Mouse (Mus musculus) limb, embryonic 11.5 days (tissue): ENCODE measurements at regions not wholly inside any gene's neighbourhood (a gene's known extent, or its start where the extent isn't known, plus 50 kb on each side); places are given as distances from the start of the nearest gene placed in this dataset.

ENCODE experiments used
- ATAC-seq: fragments of 200-750 bp; cut with Nextera tagmentation; 2 replicates; pipeline ENCODE4 v1.8.0; 2017; ENCODE audit warnings: low read depth; ENCODE audit not compliant: insufficient number of reproducible peaks, low FRiP score, low TSS enrichment
- DNase-seq: peaks from one replicate; pipeline ENCODE4 v3.0.0-alpha.2; 2015; ENCODE audit warnings: low spot score
- H3K27ac ChIP-seq: fragments of 300-500 bp; sonication (generic); replicated peaks from 2 replicates; pipeline ENCODE4 v1.5.1; 2014; ENCODE audit warnings: low read depth, mild to moderate bottlenecking, low read length
- H3K27me3 ChIP-seq: fragments of 300-500 bp; sonication (generic); 2 replicates; pipeline ENCODE4 v1.6.1; 2014; ENCODE audit warnings: mild to moderate bottlenecking, low read length, mixed read lengths; ENCODE audit not compliant: control insufficient read depth, insufficient read depth
- H3K36me3 ChIP-seq: fragments of 300-500 bp; sonication (generic); 2 replicates; pipeline ENCODE4 v1.6.1; 2014; ENCODE audit warnings: mild to moderate bottlenecking, low read length, moderate library complexity, mixed read lengths; ENCODE audit not compliant: control insufficient read depth, insufficient read depth
- H3K4me1 ChIP-seq: fragments of 300-500 bp; sonication (generic); 2 replicates; pipeline ENCODE4 v1.6.1; 2014; ENCODE audit warnings: low read length, mixed read lengths; ENCODE audit not compliant: control insufficient read depth, insufficient read depth
- H3K4me2 ChIP-seq: fragments of 300-500 bp; sonication (generic); 2 replicates; pipeline ENCODE4 v1.6.1; 2014; ENCODE audit warnings: low read depth, mild to moderate bottlenecking, moderate library complexity; ENCODE audit not compliant: severe bottlenecking
- H3K4me3 ChIP-seq: fragments of 300-500 bp; sonication (generic); 2 replicates; pipeline ENCODE4 v1.5.1; 2014; ENCODE audit warnings: low read depth, low read length
- H3K9ac ChIP-seq: fragments of 300-500 bp; sonication (generic); 2 replicates; pipeline ENCODE4 v1.6.1; 2014; ENCODE audit warnings: mild to moderate bottlenecking, low read length
- H3K9me3 ChIP-seq: fragments of 300-500 bp; sonication (generic); 2 replicates; pipeline ENCODE4 v1.6.1; 2016; ENCODE audit warnings: low read length; ENCODE audit not compliant: control insufficient read depth
- WGBS: fragments of 180-500 bp; shearing (Covaris S2); extraction: QIAGEN DNeasy Blood & Tissue Kit; methylation state at CpG from one replicate; pipeline ENCODE4 v1.1.7; 2014; 5-methylcytosine and 5-hydroxymethylcytosine counted together

DNA sequence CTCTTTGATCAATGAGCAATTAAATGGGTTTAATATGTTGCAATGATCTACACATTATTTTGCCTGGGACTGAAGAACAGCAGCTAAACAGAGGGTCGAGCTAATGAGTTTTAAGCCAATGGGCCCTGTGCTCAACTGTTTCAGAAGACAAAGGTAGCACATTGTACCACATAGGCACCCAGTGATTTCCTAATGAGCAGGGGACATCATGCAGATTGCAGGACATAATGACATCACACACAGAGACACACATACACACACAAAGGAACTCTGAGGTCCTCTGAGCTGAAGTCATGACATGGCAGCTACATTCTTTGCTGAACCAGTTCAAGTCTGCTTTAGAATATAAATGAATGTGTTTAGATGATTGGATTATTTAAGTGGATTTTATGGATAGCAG, 71.9 kb downstream of the Zfp330 start:
- ATAC-seq (no peak), DNase-seq (no peak)
- no peaks in the 10 kb centered on the region for H3K4me1 ChIP-seq
- H3K9ac ChIP-seq = no peak overlapping the region
- 67% methylated on average over 1 of the region's 1 CpGs for WGBS
- H3K27ac ChIP-seq = no peak overlapping the region
- no peak overlapping the region for H3K4me3 ChIP-seq
- no peak overlapping the region for H3K4me2 ChIP-seq
- H3K36me3 ChIP-seq = no peaks in the 10 kb centered on the region
- H3K9me3 ChIP-seq = no peaks in the 10 kb centered on the region
- H3K27me3 ChIP-seq = no peaks in the 10 kb centered on the region

DNA sequence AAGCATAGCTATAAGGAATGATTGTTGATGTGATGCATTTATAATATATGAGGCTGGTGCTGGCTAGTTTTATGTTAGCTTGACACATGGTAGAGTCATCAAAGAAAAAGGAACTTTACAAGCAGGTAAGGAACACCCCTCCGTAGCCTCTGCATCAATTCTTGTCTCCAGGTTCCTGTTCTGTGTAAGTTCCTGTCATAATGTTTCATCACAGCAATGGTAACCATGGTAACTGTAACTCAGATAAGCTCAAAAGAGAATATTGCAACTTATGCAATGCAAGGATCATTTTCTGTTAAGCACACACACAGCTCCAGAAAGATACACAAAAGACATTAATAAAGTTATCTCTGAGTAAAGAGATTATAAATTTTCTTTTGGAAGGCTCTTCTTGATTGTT, 73.5 kb downstream of the Zfp330 start:
- DNase-seq (no peak), ATAC-seq (no peak)
- 82% methylated on average over 1 of the region's 1 CpGs for WGBS
- Histone ChIP-seq H3K27ac (no peak overlapping the region), H3K27me3 (no peaks in the 10 kb centered on the region), H3K4me3 (no peak overlapping the region), H3K4me1 (no peaks in the 10 kb centered on the region), H3K36me3 (no peaks in the 10 kb centered on the region), H3K9ac (no peak overlapping the region), H3K4me2 (no peak overlapping the region), H3K9me3 (no peaks in the 10 kb centered on the region)

GRCm38 (mm10) chr8:82699221-82699620, 74.7 kb downstream of the Zfp330 start:
- 64% methylated on average over 2 of the region's 2 CpGs for WGBS
- no peaks in the 10 kb centered on the region for H3K36me3 ChIP-seq
- H3K27me3 ChIP-seq = no peaks in the 10 kb centered on the region
- H3K4me1 ChIP-seq = no peaks in the 10 kb centered on the region
- no peak for DNase-seq
- H3K4me3 ChIP-seq = no peak overlapping the region
- H3K9ac ChIP-seq = no peak overlapping the region
- no peaks in the 10 kb centered on the region for H3K9me3 ChIP-seq
- H3K4me2 ChIP-seq = no peak overlapping the region
- ATAC-seq = no peak
- no peak overlapping the region for H3K27ac ChIP-seq

DNA sequence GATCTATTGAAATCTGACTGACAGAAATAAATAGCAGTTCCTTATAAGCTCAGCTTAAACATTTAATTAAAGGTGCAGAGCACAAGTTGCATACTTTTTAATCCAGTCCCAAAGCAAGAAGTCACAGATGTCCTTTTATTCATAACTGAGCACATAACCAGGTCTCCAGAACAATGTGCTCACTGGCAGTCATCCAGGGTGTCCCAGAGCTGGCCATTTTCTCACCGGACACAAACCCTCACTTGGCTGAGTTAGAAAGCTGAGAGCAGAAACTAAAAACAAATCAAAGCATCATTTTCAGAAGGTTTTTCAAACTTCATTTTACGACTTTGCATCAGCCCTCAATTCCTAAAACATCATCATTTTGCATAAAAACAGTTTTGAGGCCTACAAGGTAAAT, 75.9 kb downstream of the Zfp330 start:
- Histone ChIP-seq H3K4me2 (no peak overlapping the region), H3K4me3 (no peak overlapping the region), H3K27me3 (no peaks in the 10 kb centered on the region), H3K36me3 (no peaks in the 10 kb centered on the region), H3K4me1 (no peaks in the 10 kb centered on the region), H3K27ac (no peak overlapping the region), H3K9me3 (no peaks in the 10 kb centered on the region), H3K9ac (no peak overlapping the region)
- DNase-seq (no peak), ATAC-seq (no peak)
- WGBS = 83% methylated on average over 2 of the region's 2 CpGs

- no peaks in the 10 kb centered on the region for H3K27me3 ChIP-seq
These were observed 80.9 kb downstream of the Zfp330 start for GRCm38 (mm10) chr8:82693086-82693485.

DNA sequence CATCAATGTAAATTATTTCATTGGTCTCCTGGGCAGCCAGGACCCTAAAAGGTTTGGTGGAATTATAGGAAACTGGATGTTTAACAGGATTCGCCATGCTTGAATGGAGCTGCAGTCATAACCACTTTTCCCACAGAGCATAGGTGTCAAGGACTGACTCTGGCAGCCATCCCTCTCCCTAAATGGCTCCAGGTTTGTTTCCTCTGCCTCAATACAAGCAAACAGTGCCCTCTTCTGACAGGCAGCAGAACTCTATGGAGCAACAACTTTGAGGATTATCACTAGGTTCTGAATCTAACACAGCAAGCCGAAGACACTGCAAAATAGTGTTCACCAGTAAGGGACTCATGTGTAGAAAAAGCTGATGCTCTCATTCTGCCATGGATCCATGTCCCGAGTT, 84.6 kb downstream of the Zfp330 start:
- H3K4me1 ChIP-seq = 0 out of 2 replicates have a peak, but pooled peaks cover 2% of the 10 kb centered on the region
- WGBS = 64% methylated on average over 3 of the region's 3 CpGs
- no peaks in the 10 kb centered on the region for H3K36me3 ChIP-seq
- ATAC-seq = no peak; the same call in 1 of the 2 replicates
- no peak overlapping the region for H3K9ac ChIP-seq
- no peak overlapping the region for H3K4me3 ChIP-seq
- no peak overlapping the region for H3K4me2 ChIP-seq
- H3K27me3 ChIP-seq = no peaks in the 10 kb centered on the region
- DNase-seq = peak; percentile 51
- no peaks in the 10 kb centered on the region for H3K9me3 ChIP-seq
- no peak overlapping the region for H3K27ac ChIP-seq

More at GRCm38 (mm10) chr8:82693086-82693485, 80.9 kb downstream of the Zfp330 start:
- Histone ChIP-seq H3K4me2 (no peak overlapping the region), H3K9ac (no peak overlapping the region), H3K36me3 (no peaks in the 10 kb centered on the region), H3K4me3 (no peak overlapping the region), H3K9me3 (no peaks in the 10 kb centered on the region), H3K27ac (no peak overlapping the region), H3K4me1 (no peaks in the 10 kb centered on the region)
- no peak for ATAC-seq
- 81% methylated on average over 3 of the region's 3 CpGs for WGBS
- DNase-seq = no peak

DNA sequence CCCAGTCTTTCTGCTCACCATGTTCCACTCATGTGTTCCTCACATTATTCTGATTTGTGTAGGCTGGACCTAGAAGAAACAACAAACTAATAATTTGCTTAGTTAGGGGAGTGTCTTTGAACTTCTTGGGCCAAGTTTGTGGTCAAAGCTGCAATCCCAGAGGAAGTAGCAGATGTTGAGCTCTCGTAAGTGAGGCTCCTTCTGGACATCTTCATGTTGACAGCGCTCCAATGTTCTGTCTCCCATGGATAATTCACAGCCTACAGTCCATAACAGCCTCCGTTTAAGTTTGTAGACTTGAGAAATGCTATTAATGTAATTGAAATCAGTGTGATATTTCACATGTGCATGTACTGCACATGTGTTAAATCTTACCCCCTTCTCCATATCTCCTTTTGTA, 88.0 kb downstream of the Zfp330 start:
- ATAC-seq (no peak), DNase-seq (no peak)
- Histone ChIP-seq H3K4me1 (0 out of 2 replicates have a peak, but pooled peaks cover 4% of the 10 kb centered on the region), H3K36me3 (no peaks in the 10 kb centered on the region), H3K27me3 (no peaks in the 10 kb centered on the region), H3K4me2 (no peak overlapping the region), H3K4me3 (no peak overlapping the region), H3K9ac (no peak overlapping the region), H3K9me3 (no peaks in the 10 kb centered on the region), H3K27ac (no peak overlapping the region)
- WGBS = 82% methylated on average over 3 of the region's 3 CpGs

DNA sequence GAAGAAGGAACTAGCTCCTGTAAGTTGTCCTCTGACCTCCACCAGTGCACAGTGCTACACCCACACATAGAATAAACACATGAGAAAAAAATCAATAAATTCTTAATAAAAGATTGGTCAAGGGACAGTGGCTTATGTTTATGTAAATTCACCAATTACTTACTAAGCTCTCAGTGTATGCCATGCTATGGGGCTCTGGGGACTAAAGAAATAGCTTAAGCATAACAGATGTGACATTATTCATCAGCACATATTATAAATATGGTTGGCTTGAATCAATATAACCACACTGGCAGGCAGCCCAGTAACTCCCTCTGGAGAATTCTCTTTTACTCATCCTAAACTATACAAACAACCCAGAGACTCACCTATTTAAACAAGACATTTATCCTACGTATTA, 95.2 kb downstream of the Zfp330 start:
- no peak overlapping the region for H3K4me3 ChIP-seq
- no peaks in the 10 kb centered on the region for H3K4me1 ChIP-seq
- H3K9me3 ChIP-seq = no peaks in the 10 kb centered on the region
- no peak for DNase-seq
- no peak overlapping the region for H3K9ac ChIP-seq
- H3K27ac ChIP-seq = no peak overlapping the region
- no peak for ATAC-seq
- no peak overlapping the region for H3K4me2 ChIP-seq
- WGBS = 83% methylated on average over 1 of the region's 1 CpGs
- no peaks in the 10 kb centered on the region for H3K27me3 ChIP-seq
- H3K36me3 ChIP-seq = no peaks in the 10 kb centered on the region

DNA sequence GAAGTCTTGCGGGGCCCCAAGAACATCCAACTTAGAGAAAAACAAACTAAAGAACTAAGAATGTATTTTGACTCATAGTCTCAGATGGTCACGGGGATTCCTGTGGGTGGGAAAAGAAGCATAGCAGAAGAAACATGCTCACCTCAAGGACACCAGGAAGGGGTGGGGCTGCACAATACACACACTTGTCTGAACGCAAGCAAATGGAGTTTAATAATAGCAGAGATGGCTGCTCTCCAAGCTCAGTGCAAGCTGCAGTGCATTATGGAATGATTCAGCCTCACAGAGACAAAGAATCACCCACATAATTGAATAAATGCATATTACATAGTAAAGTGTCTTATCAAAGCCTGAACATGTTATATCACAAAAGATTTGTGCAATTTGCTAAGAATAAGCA, 96.2 kb downstream of the Zfp330 start:
- no peak overlapping the region for H3K9ac ChIP-seq
- no peak overlapping the region for H3K4me2 ChIP-seq
- no peaks in the 10 kb centered on the region for H3K27me3 ChIP-seq
- no peaks in the 10 kb centered on the region for H3K4me1 ChIP-seq
- 87% methylated on average over 3 of the region's 3 CpGs for WGBS
- no peaks in the 10 kb centered on the region for H3K36me3 ChIP-seq
- no peaks in the 10 kb centered on the region for H3K9me3 ChIP-seq
- no peak for DNase-seq
- H3K4me3 ChIP-seq = no peak overlapping the region
- no peak for ATAC-seq
- H3K27ac ChIP-seq = no peak overlapping the region
